Mouse (Mus musculus) testis, adult 2 months (tissue): ENCODE results near the gene Ilvbl. TPM values are rescaled to one million over a fixed set of nuclear protein-coding genes. Genes with fewer than 3 reads are reported as not detected.

Experiments used
- H3K27ac ChIP-seq: fragments of 200-500 bp; 2 replicates; pipeline ENCODE4 v1.5.1; 2012; ENCODE audit warnings: low read depth, low read length; ENCODE audit not compliant: control insufficient read depth, insufficient read depth
- H3K27me3 ChIP-seq: fragments of 200-500 bp; 2 replicates; pipeline ENCODE4 v1.6.1; 2012; ENCODE audit warnings: mild to moderate bottlenecking, low read length, moderate library complexity; ENCODE audit not compliant: control insufficient read depth, insufficient read depth
- H3K36me3 ChIP-seq: fragments of 200-500 bp; 2 replicates; pipeline ENCODE4 v1.6.1; 2012; ENCODE audit warnings: mild to moderate bottlenecking, low read length; ENCODE audit not compliant: control insufficient read depth, insufficient read depth
- H3K4me1 ChIP-seq: fragments of 200-500 bp; 2 replicates; pipeline ENCODE4 v1.6.1; 2012; ENCODE audit warnings: low read length; ENCODE audit not compliant: control insufficient read depth, insufficient read depth
- H3K4me3 ChIP-seq: fragments of 200-500 bp; 2 replicates; pipeline ENCODE4 v1.5.1; 2012; ENCODE audit warnings: low read depth, mild to moderate bottlenecking, low read length, moderate library complexity, mixed read lengths; ENCODE audit not compliant: control insufficient read depth
- CTCF ChIP-seq: fragments of 200-500 bp; IDR thresholded peaks from 2 replicates; pipeline ENCODE4 v1.5.1; 2012; ENCODE audit warnings: low read depth, mild to moderate bottlenecking, inconsistent platforms, low read length, moderate library complexity; ENCODE audit not compliant: control insufficient read depth, insufficient read depth, insufficient replicate concordance
- POLR2A ChIP-seq: fragments of 200-500 bp; IDR thresholded peaks from 2 replicates; pipeline ENCODE4 v1.6.1; 2012; ENCODE audit warnings: low read depth, mild to moderate bottlenecking, inconsistent platforms, low read length, moderate library complexity; ENCODE audit not compliant: control insufficient read depth
- polyA plus RNA-seq: library from polyadenylated mRNA; depleted of rRNA; stranded (reverse); fragments of >200 nt; gene quantifications from 2 replicates; pipeline ENCODE4 v1.2.3, GENCODE M21; 2012

The Ilvbl gene
- polyA plus RNA-seq, 1 experiment: 11.1 TPM

DNA sequence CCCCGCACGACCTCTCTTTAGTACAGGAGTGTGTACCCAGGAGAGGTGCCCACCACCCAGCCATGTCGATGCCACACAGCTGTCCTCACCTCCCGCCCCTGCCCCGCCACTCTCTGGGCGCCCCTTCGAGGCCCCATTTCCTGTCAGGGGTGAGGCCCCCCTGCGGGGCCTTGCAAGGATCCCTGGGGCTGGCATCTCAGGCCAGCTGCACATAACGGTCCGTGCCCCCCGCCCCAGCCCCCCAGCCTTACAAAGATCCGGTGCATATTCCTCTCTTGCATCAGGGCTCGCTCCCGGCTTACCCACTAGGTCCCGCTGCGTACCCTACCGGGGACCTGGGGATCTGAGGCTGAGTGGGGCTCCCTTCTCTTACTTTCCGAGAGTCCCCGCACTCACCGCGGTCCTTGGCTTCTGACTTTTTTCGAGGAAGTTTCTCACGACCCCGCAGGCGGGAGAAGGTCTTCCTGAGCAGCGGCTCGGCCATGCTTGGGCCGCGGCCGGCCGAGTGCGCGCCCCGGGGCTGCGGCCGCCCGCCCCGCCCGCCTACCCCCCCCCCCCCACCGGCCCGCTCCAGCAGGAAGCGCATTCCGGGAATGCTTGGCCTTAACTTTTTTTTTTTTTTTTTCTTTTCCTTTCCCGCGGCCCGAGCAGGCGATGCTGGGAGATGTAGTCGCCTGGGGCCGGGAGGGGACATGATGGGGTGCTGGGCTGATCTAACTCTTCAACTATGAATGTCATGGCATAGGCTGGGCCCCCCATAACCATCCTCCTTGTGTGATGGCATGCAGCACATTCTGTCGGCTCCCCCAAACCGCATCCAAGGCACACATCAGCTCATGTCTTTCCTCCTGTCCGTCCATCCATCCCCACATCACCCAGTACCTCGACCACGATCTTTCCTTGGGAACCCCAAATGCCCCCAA, 17.5 kb downstream of the Ilvbl start, which contains the start of gene Syde1:
Syde1 (minus strand) TSS at position 559 of the 923 bp plus-strand sequence.
- TF ChIP-seq CTCF: no peak
- no peak for TF ChIP-seq POLR2A
- H3K27ac ChIP-seq: no peak within 1 kb of the TSS
- H3K4me1 ChIP-seq: peaks cover 3% of the 10 kb centered on the region
- no peaks in the 10 kb centered on the region; the same call in 1 of the 2 replicates for H3K27me3 ChIP-seq
- H3K36me3 ChIP-seq: no peaks in the 10 kb centered on the region
- H3K4me3 ChIP-seq: peak within 1 kb of the TSS; percentile 53

DNA sequence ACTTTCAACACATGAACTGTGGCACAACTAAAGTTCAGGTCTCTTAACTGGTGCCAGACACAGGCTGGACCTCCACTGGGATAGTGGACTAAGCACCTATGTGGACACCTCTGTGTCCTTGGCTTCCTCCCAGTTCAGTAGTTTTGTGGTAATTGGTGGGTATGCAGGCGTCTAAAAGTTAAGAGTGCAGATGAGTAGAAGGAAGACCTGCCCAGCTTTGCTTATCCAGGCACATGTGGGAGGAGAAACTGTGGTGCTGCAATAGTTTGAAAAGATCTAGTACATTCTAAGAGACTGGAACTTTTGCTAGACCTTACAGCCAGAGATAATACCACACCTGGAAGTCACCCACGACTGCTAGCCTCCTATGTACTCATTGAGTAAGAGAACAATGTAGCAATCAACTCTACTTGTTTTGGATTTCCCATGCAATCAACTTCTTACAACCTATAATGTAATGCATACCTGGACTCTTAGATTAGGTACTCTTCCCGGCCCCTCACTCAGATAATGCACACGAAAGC, 18.8 kb downstream of the Ilvbl start:
- H3K4me3 ChIP-seq: no peak overlapping the region
- no peaks in the 10 kb centered on the region for H3K36me3 ChIP-seq
- no peak overlapping the region for H3K27ac ChIP-seq
- H3K27me3 ChIP-seq: no peaks in the 10 kb centered on the region; the same call in 1 of the 2 replicates
- TF ChIP-seq CTCF (no peak), POLR2A (no peak)
- peaks cover 3% of the 10 kb centered on the region for H3K4me1 ChIP-seq

DNA sequence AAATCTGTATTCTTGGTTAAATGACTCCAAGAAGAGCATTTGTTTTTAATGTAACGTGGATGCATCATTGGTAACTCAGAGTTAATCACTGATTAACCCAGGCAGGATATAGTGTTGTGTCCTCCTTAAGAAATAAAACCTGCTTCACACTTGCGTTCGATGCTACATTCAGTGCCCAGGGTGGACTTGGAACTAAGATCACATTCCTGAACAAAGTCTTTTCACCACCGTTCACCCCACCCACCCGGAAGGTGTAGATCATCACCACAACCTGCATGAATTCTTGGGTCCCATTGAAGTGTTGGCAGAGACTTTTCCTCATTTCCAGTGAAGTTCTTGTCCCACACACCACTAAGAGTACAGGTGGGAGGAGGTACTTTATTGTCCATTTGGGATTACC, 19.6 kb downstream of the Ilvbl start:
- no peak overlapping the region for H3K27ac ChIP-seq
- no peaks in the 10 kb centered on the region; the same call in 1 of the 2 replicates for H3K27me3 ChIP-seq
- H3K36me3 ChIP-seq: no peaks in the 10 kb centered on the region
- TF ChIP-seq CTCF (no peak), POLR2A (no peak)
- no peak overlapping the region for H3K4me3 ChIP-seq
- peaks cover 2% of the 10 kb centered on the region for H3K4me1 ChIP-seq

DNA sequence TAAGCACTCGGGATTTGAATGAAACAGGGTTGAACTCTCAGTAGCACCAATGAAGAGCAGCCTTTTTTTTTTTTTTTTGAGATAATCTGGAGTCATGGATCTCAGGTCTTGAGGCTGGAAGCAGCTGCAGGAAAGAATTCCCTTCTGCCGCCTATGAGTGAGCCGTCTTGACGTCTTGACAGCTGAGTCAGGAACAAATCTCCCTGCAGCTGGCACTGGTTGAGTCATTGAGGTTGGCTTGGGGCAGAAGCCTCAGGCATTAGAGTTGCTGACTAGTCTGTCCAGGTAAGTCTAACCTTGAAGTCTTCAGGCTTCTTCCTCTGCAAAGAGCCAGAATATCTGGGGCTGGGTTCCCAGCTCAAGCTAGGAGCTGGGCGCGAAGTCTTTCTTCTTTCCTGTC, 20.0 kb downstream of the Ilvbl start:
- Histone ChIP-seq H3K4me1 (peaks cover 2% of the 10 kb centered on the region), H3K27me3 (no peaks in the 10 kb centered on the region; the same call in 1 of the 2 replicates), H3K27ac (no peak overlapping the region), H3K36me3 (no peaks in the 10 kb centered on the region), H3K4me3 (no peak overlapping the region)
- TF ChIP-seq POLR2A (no peak), CTCF (no peak)

DNA sequence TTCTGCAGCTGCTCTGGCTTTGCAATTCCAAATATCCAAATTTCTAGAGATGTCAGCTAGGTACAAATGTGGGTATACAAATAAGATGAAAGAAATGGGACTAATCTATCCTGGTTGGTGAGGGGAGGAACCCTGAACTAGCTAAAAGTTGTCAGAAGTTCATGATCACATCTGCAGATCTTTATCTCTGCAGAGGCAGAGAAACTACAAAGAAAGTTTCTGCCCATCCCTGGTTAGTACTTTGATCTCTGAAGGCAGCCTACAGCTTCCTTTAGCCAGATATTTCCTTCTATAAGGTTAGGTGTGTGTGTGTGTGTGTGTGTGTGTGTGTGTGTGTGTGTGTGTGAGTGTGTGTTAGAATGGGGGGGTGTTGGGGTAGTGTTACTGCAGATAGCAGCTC, 20.4 kb downstream of the Ilvbl start:
- Histone ChIP-seq H3K4me1 (peaks cover 2% of the 10 kb centered on the region), H3K27ac (no peak overlapping the region), H3K27me3 (no peaks in the 10 kb centered on the region; the same call in 1 of the 2 replicates), H3K4me3 (no peak overlapping the region), H3K36me3 (no peaks in the 10 kb centered on the region)
- no peak for TF ChIP-seq CTCF
- TF ChIP-seq POLR2A: no peak

DNA sequence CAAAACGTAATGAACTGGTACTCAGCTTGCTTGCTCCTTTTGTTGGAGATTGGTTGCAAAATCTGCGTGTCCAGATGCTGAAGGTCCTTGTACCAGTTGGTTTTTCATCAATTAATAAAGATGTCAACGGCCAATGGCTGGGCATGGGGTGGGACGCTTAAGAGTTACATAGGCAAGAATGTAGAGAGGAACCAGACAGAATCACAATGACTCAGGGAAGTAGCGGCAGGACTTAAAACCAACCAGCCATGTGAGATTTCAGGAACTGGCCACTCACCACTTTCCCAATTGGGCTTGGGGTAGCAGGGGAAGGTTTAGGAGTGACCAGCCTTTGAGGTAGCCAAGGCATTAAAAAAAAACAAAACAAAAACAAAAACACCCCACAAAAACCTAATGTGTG, 25.7 kb downstream of the Ilvbl start:
- TF ChIP-seq CTCF (no peak), POLR2A (no peak)
- H3K27me3 ChIP-seq: no peaks in the 10 kb centered on the region
- peaks cover 2% of the 10 kb centered on the region; the same call in 1 of the 2 replicates for H3K4me1 ChIP-seq
- no peak overlapping the region for H3K4me3 ChIP-seq
- H3K27ac ChIP-seq: no peak overlapping the region
- no peaks in the 10 kb centered on the region for H3K36me3 ChIP-seq

DNA sequence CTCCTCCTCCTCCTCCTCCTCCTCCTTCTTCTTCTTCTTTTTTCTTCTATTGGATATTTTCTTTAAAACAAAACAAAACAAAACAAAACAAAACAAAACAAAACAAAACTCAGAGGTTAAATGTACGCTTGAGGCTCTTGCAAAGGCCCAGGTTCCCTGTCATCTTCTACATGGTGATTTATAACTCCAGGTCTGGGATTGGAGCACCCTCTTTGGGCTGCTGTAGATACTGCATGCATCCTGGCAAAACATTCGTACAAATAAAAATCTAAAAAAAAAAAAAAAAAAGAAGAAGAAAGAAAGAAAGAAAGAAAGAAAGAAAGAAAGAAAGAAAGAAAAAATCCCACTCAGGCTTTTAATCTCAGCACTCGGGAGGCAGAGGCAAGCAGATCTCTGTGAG, 30.9 kb downstream of the Ilvbl start:
- Histone ChIP-seq H3K4me1 (no peaks in the 10 kb centered on the region), H3K4me3 (no peak overlapping the region), H3K36me3 (no peaks in the 10 kb centered on the region), H3K27me3 (no peaks in the 10 kb centered on the region), H3K27ac (no peak overlapping the region)
- TF ChIP-seq POLR2A (no peak), CTCF (no peak)
